Mouse (Mus musculus) left cerebral cortex, adult 2 months (tissue): ENCODE data around the gene Epyc. TPM values are rescaled to one million over a fixed set of nuclear protein-coding genes. Genes with fewer than 3 reads are reported as not detected.

Source experiments
- DNase-seq, 2 experiments: peaks; one replicate each; pipeline ENCODE4 v3.0.0; 2021 to 2022; ENCODE audit warnings: low spot score in 2 of 2, mixed read lengths in 1 of 2; ENCODE audit errors: extremely low spot score in 1 of 2
- H3K27ac ChIP-seq: fragments of 200-600 bp; 2 replicates; pipeline ENCODE4 v1.8.1; 2022
- H3K4me3 ChIP-seq: fragments of 200-600 bp; 2 replicates; pipeline ENCODE4 v1.8.1; 2022
- CTCF ChIP-seq: fragments of 200-600 bp; IDR thresholded peaks from 2 replicates; pipeline ENCODE4 v1.8.1; 2022; ENCODE audit warnings: antibody characterized with exemption, mild to moderate bottlenecking, moderate library complexity
- intact Hi-C: fragments of 180-260 bp; cut with DNase I; formaldehyde crosslinking; loops from one replicate; pipeline ENCODE4 v1.15.1; 2025
- total RNA-seq, 2 experiments: library from RNA; stranded (reverse); gene quantifications; 2 replicates each; pipeline ENCODE4 v1.2.3; 2021

Epyc gene
- total RNA-seq, 2 experiments from 2014 or later = 0.14 TPM; not detected in 1

- H3K4me3 ChIP-seq = no peak overlapping the region
- intact Hi-C loops = loop anchor here (1.0 kb wide), 3 partner anchors 294 to 1538 kb away; no protein-coding TSS in a partner anchor
- peak; percentile 64 for TF ChIP-seq CTCF
- no peak for DNase-seq
- H3K27ac ChIP-seq = no peak overlapping the region
Measured at GRCm38 (mm10) chr10:97670202-97670601, 26.3 kb downstream of the Epyc start.

GRCm38 (mm10) chr10:97673239-97673638, 29.4 kb downstream of the Epyc start:
- Histone ChIP-seq H3K4me3 (no peak overlapping the region), H3K27ac (no peak overlapping the region)
- intact Hi-C loops = no loop called here
- no peak for DNase-seq
- no peak for TF ChIP-seq CTCF

GRCm38 (mm10) chr10:97682981-97683380, 39.1 kb downstream of the Epyc start:
- intact Hi-C loops = no loop called here
- DNase-seq = no peak
- TF ChIP-seq CTCF = no peak
- no peak overlapping the region for H3K4me3 ChIP-seq
- H3K27ac ChIP-seq = no peak overlapping the region

GRCm38 (mm10) chr10:97687198-97687597, 43.3 kb downstream of the Epyc start:
- no peak for TF ChIP-seq CTCF
- intact Hi-C loops = no loop called here
- DNase-seq = no peak
- Histone ChIP-seq H3K4me3 (no peak overlapping the region), H3K27ac (no peak overlapping the region)

GRCm38 (mm10) chr10:97689425-97689824, 45.6 kb downstream of the Epyc start:
- no peak for DNase-seq
- no peak overlapping the region for H3K27ac ChIP-seq
- peak; percentile 64 for TF ChIP-seq CTCF
- intact Hi-C loops = loop anchor here (2.0 kb wide), 1 partner anchor 345 kb away; no protein-coding TSS in a partner anchor
- no peak overlapping the region for H3K4me3 ChIP-seq

- H3K4me3 ChIP-seq = no peak within 1 kb of the TSS
- TF ChIP-seq CTCF = no peak
- DNase-seq = no peak
- intact Hi-C loops = no loop called here
- no peak within 1 kb of the TSS for H3K27ac ChIP-seq
Measured at GRCm38 (mm10) chr10:97692913-97693312, 49.0 kb downstream of the Epyc start, which contains the start of gene Ccer1. TSS of gene Ccer1 (plus strand) at chr10:97693059.

- DNase-seq = no peak
- Histone ChIP-seq H3K27ac (no peak overlapping the region), H3K4me3 (no peak overlapping the region)
- TF ChIP-seq CTCF = no peak
- intact Hi-C loops = no loop called here
Measured at GRCm38 (mm10) chr10:97693398-97694135, 49.7 kb downstream of the Epyc start.

- TF ChIP-seq CTCF = no peak
- H3K4me3 ChIP-seq = no peak overlapping the region
Measured at GRCm38 (mm10) chr10:97702321-97702720, 58.5 kb downstream of the Epyc start.

GRCm38 (mm10) chr10:97704562-97704961, 60.7 kb downstream of the Epyc start:
- TF ChIP-seq CTCF = peak; percentile 65
- H3K27ac ChIP-seq = no peak overlapping the region
- no peak overlapping the region for H3K4me3 ChIP-seq
- no peak for DNase-seq
- intact Hi-C loops = no loop called here

More at GRCm38 (mm10) chr10:97702321-97702720, 58.5 kb downstream of the Epyc start:
- intact Hi-C loops = no loop called here
- DNase-seq = no peak
- H3K27ac ChIP-seq = no peak overlapping the region

GRCm38 (mm10) chr10:97712687-97713086, 68.8 kb downstream of the Epyc start:
- intact Hi-C loops = loop anchor here (2.0 to 10.0 kb wide), 5 partner anchors 90 to 1902 kb away; partner anchors contain the start of gene Atp2b1
- peak; percentile 95 for TF ChIP-seq CTCF
- Histone ChIP-seq H3K4me3 (no peak overlapping the region), H3K27ac (0 out of 2 replicates have a peak overlapping the region, but pooled peaks have one; percentile 36)
- DNase-seq = peak in 1 of 2 experiments; percentile 16

- no peak for TF ChIP-seq CTCF
Measured at GRCm38 (mm10) chr10:97714584-97714983, 70.7 kb downstream of the Epyc start.

GRCm38 (mm10) chr10:97715289-97715906, 71.5 kb downstream of the Epyc start:
- intact Hi-C loops = loop anchor here (5.0 to 10.0 kb wide), 4 partner anchors 227 to 1899 kb away; no protein-coding TSS in a partner anchor
- no peak for DNase-seq
- no peak for TF ChIP-seq CTCF
- no peak overlapping the region for H3K27ac ChIP-seq
- H3K4me3 ChIP-seq = no peak overlapping the region

More at GRCm38 (mm10) chr10:97714584-97714983, 70.7 kb downstream of the Epyc start:
- Histone ChIP-seq H3K4me3 (no peak overlapping the region), H3K27ac (no peak overlapping the region)
- intact Hi-C loops = loop anchor here (5.0 to 10.0 kb wide), 4 partner anchors 88 to 1900 kb away; partner anchors contain the start of gene Atp2b1
- no peak for DNase-seq
